Mouse (Mus musculus): ENCODE results near the gene Mtr. TPM values are rescaled to one million over a fixed set of nuclear protein-coding genes. Genes with fewer than 3 reads are reported as not detected.

The Mtr gene
- polyA plus RNA-seq, 1 experiment from 2014 or later: 2.3 TPM

GRCm38 (mm10) chr13:12133549-12133948 lies 124.4 kb downstream of the Mtr start:
- ATAC-seq: no peak
- H3K4me3 ChIP-seq (ENCODE audit: low read depth, low read length): no peak overlapping the region
- H3K36me3 ChIP-seq (ENCODE audit: control insufficient read depth, insufficient read depth): no peaks in the 10 kb centered on the region

More at GRCm38 (mm10) chr13:12133549-12133948, 124.4 kb downstream of the Mtr start:
- Histone ChIP-seq H3K4me1 (replicated peaks; ENCODE audit: control insufficient read depth, insufficient read depth, low read length) (no peaks in the 10 kb centered on the region), H3K4me2 (replicated peaks; ENCODE audit: low read depth) (no peak overlapping the region), H3K27ac (ENCODE audit: low read depth, low read length) (no peak overlapping the region), H3K9ac (ENCODE audit: low read depth, low read length) (no peak overlapping the region), H3K9me3 (ENCODE audit: control insufficient read depth) (no peaks in the 10 kb centered on the region), H3K27me3 (replicated peaks; ENCODE audit: control insufficient read depth, insufficient read depth, low read length) (no peaks in the 10 kb centered on the region)
- whole genome bisulfite sequencing: 51% methylated on average over 7 of the region's 7 CpGs
- no peak for TF ChIP-seq CTCF (IDR thresholded peaks at IDR 0.05; ENCODE audit: low read depth)

Other genes starting within 250 kb of the Mtr start
- 0.68 and 0.74 TPM in 2 replicates for gene Ryr2, start 151.2 kb downstream of the Mtr start, polyA plus RNA-seq (2015; fragmentation: Nextera tagmentation; extraction: Ambion mirVana)
- gene Actn2, start 82.6 kb upstream of the Mtr start, polyA plus RNA-seq (2015; fragmentation: Nextera tagmentation; extraction: Ambion mirVana): 1.2 and 1.5 TPM in 2 replicates
- 3.9 and 4.2 TPM in 2 replicates for gene Heatr1, start 136.9 kb upstream of the Mtr start, polyA plus RNA-seq (2015; fragmentation: Nextera tagmentation; extraction: Ambion mirVana)
- gene Lgals8, start 206.8 kb upstream of the Mtr start, polyA plus RNA-seq (2015; fragmentation: Nextera tagmentation; extraction: Ambion mirVana): 53.2 and 55.6 TPM in 2 replicates